Mouse (Mus musculus): ENCODE results near the gene Ccdc13. TPM values are rescaled to one million over a fixed set of nuclear protein-coding genes. Genes with fewer than 3 reads are reported as not detected.

Ccdc13 gene
- polyA plus RNA-seq, 1 experiment from 2014 or later: 0.03 TPM

- POLR2A ChIA-PET: interaction anchor here (1.0 to 1.8 kb wide), 2 partner anchors 41 to 69 kb away, joined by 3 to 5 read pairs; no protein-coding TSS in a partner anchor
- in situ Hi-C loops (cut with MboI; ENCODE audit: low pct_unique_long_range_greater_than_20kb): no loop called here
- DNase-seq (ENCODE audit: low read depth, low spot score): no peak
- CTCF ChIA-PET: interaction anchor here (2.7 kb wide), 1 partner anchor 69 kb away, joined by 7 read pairs; no protein-coding TSS in a partner anchor
- no peak for TF ChIP-seq CTCF (IDR thresholded peaks at IDR 0.05)
- no peaks in the 10 kb centered on the region for H3K27me3 ChIP-seq
- no peak for ATAC-seq
Observed at GRCm38 (mm10) chr9:121761091-121761665, 78.1 kb downstream of the Ccdc13 start.

GRCm38 (mm10) chr9:121760271-121761090, 78.8 kb downstream of the Ccdc13 start:
- DNase-seq (ENCODE audit: low read depth, low spot score): no peak
- in situ Hi-C loops (cut with MboI; ENCODE audit: low pct_unique_long_range_greater_than_20kb): no loop called here
- CTCF ChIA-PET: interaction anchor here (1.4 to 2.7 kb wide), 3 partner anchors 63 to 91 kb away, joined by 3 to 7 read pairs (median 5); no protein-coding TSS in a partner anchor

GRCm38 (mm10) chr9:121759091-121760081, 79.9 kb downstream of the Ccdc13 start, which contains the start of gene Zfp651:
Gene Zfp651 (plus strand): TSS chr9:121759330.
- in situ Hi-C loops (cut with MboI; ENCODE audit: low pct_unique_long_range_greater_than_20kb): no loop called here
- ATAC-seq (peak; percentile 48), DNase-seq (ENCODE audit: low read depth, low spot score) (no peak)
- ChIA-PET CTCF (interaction anchor here (1.4 to 2.7 kb wide), 3 partner anchors 62 to 90 kb away, joined by 3 to 7 read pairs (median 5); no protein-coding TSS in a partner anchor), POLR2A (interaction anchor here (1.0 to 2.5 kb wide), 6 partner anchors 8 to 71 kb away, joined by 3 to 6 read pairs (median 4); no protein-coding TSS in a partner anchor)
- no peak for TF ChIP-seq CTCF (IDR thresholded peaks at IDR 0.05)
- H3K27me3 ChIP-seq: no peaks in the 10 kb centered on the region

More at GRCm38 (mm10) chr9:121760271-121761090, 78.8 kb downstream of the Ccdc13 start:
- peak; percentile 51 for ATAC-seq
- TF ChIP-seq CTCF (IDR thresholded peaks at IDR 0.05): no peak
- H3K27me3 ChIP-seq: no peaks in the 10 kb centered on the region
- POLR2A ChIA-PET: interaction anchor here (1.0 to 2.5 kb wide), 6 partner anchors 10 to 69 kb away, joined by 3 to 6 read pairs (median 4); no protein-coding TSS in a partner anchor

DNA sequence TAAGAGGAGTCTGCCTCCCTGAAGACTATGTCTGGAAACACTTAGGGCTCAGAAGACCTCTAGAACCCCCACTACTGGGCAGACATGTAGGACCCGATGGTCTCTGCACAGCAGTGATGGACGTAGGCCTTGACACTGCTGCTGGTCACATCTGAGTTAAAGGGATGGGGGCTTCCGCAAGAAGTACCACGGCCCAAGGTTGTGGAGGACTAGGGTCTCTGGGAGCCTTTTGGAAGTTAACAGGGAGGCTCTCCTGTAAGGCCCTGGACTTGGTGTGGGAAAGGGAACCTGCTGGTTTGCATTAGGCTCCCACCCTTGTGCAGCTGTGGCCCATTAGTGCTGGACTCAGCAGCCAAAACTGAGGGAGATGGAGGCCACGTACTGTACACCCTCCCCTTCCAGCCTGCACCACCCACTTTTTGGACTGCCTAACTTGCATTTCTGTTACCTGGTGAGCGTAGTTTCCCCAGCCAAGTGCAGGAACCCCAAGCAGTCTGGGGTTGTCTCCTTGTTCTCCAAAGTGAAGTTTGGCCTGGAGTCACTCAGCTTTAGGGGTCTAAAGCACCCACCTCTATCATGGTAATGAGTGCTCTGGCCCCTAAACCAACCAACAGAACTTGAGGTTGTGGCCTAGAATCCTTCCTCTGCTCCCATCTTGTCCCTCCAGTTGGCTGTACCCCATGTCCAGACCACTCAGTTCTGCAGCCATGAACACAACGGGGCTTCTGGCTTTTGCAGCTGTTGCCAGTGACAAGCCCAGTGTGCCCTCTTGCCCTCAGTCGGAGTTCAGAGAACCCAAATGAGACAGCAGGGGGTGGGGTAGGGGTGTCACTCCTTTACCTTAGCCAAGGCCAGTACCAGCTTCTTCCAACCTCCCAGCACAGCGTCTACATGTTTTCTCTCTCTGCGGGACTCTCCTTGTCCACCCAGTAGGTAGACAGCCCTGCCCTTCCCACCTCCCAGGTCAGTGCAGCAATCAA, 81.1 kb downstream of the Ccdc13 start:
- ATAC-seq: no peak
- in situ Hi-C loops (cut with MboI; ENCODE audit: low pct_unique_long_range_greater_than_20kb): no loop called here

GRCm38 (mm10) chr9:121757432-121757831, 81.8 kb downstream of the Ccdc13 start:
- DNase-seq (ENCODE audit: low read depth, low spot score) (no peak), ATAC-seq (no peak)
- ChIA-PET CTCF (no interaction called here), POLR2A (no interaction called here)
- no peaks in the 10 kb centered on the region for H3K27me3 ChIP-seq
- in situ Hi-C loops (cut with MboI; ENCODE audit: low pct_unique_long_range_greater_than_20kb): no loop called here
- TF ChIP-seq CTCF (IDR thresholded peaks at IDR 0.05): no peak

More for the DNA sequence above, 81.1 kb downstream of the Ccdc13 start:
- no peak for TF ChIP-seq CTCF (IDR thresholded peaks at IDR 0.05)
- ChIA-PET POLR2A (interaction anchor here (1.4 to 2.5 kb wide), 3 partner anchors 8 to 54 kb away, joined by 3 to 6 read pairs (median 5); no protein-coding TSS in a partner anchor), CTCF (no interaction called here)
- no peak for DNase-seq (ENCODE audit: low read depth, low spot score)
- no peaks in the 10 kb centered on the region for H3K27me3 ChIP-seq

GRCm38 (mm10) chr9:121756785-121757184, 82.5 kb downstream of the Ccdc13 start:
- no peak for TF ChIP-seq CTCF (IDR thresholded peaks at IDR 0.05)
- in situ Hi-C loops (cut with MboI; ENCODE audit: low pct_unique_long_range_greater_than_20kb): no loop called here
- ChIA-PET POLR2A (no interaction called here), CTCF (no interaction called here)
- ATAC-seq (no peak), DNase-seq (ENCODE audit: low read depth, low spot score) (no peak)
- no peaks in the 10 kb centered on the region for H3K27me3 ChIP-seq

DNA sequence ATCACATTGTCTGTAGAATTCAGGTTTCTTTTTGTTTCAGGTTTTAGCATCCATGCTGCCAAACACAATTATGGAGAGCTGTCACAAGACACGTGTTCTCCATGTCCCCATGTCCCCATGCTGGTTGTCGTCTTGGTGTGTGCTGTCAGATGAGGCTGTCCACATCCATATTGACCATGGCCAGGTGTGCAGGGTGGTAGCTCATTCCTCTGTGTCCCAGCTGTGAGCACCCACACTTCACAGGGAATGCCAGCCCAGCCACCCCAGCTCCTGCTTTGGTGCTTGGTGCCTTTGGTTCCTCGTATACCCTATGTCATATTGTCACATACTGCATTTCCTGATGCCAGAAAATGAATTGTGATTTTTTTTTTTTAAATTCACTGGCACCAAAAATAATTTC, 84.6 kb downstream of the Ccdc13 start:
- no peak for ATAC-seq
- no peak for TF ChIP-seq CTCF (IDR thresholded peaks at IDR 0.05)
- DNase-seq (ENCODE audit: low read depth, low spot score): no peak
- in situ Hi-C loops (cut with MboI; ENCODE audit: low pct_unique_long_range_greater_than_20kb): no loop called here
- POLR2A ChIA-PET: no interaction called here
- CTCF ChIA-PET: interaction anchor here (0.6 to 0.8 kb wide), 3 partner anchors 24 to 149 kb away, joined by 3 read pairs; no protein-coding TSS in a partner anchor
- H3K27me3 ChIP-seq: no peaks in the 10 kb centered on the region

DNA sequence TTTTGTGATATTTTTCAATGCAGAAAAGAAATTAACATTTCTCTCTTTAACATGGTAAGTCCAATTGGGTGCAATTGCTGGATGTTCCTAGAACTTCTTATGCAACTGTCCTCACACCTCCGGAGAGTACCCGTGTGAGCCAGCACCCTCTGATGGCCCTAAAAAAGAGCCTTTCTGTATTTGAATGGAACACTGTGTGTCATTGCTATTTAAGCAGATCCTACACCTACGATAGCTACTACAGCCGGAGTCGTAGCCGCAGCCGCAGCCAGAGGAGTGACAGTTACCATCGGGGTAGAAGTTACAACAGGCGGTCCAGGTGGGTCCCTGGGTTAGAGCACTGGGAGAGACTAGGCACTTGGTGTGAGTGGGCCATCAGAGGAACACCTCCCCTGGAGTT, 86.5 kb downstream of the Ccdc13 start:
- TF ChIP-seq CTCF (IDR thresholded peaks at IDR 0.05): no peak
- ChIA-PET POLR2A (interaction anchor here (1.0 kb wide), 1 partner anchor 15 kb away, joined by 3 read pairs; no protein-coding TSS in a partner anchor), CTCF (interaction anchor here (0.8 to 1.1 kb wide), 2 partner anchors 11 to 24 kb away, joined by 3 to 4 read pairs; no protein-coding TSS in a partner anchor)
- DNase-seq (ENCODE audit: low read depth, low spot score): no peak
- in situ Hi-C loops (cut with MboI; ENCODE audit: low pct_unique_long_range_greater_than_20kb): no loop called here
- H3K27me3 ChIP-seq: no peaks in the 10 kb centered on the region
- no peak for ATAC-seq

Other genes with a start within 250 kb of the Ccdc13 start
- not detected for gene Lyzl4, start 197.4 kb downstream of the Ccdc13 start, polyA plus RNA-seq (2021)
- gene Vipr1, start 196.7 kb downstream of the Ccdc13 start, polyA plus RNA-seq (2021): not detected
- gene Sec22c, start 134.0 kb downstream of the Ccdc13 start, polyA plus RNA-seq (2021): 12.7 TPM
- gene Ss18l2, start 129.1 kb downstream of the Ccdc13 start, polyA plus RNA-seq (2021): 63.8 TPM
- 54.5 TPM for gene Nktr, start 120.3 kb downstream of the Ccdc13 start, polyA plus RNA-seq (2021)
- 64.7 TPM for gene Zfp651, start 80.1 kb downstream of the Ccdc13 start, polyA plus RNA-seq (2021)
- not detected for gene Klhl40, start 61.9 kb downstream of the Ccdc13 start, polyA plus RNA-seq (2021)
- gene Hhatl, start 47.0 kb downstream of the Ccdc13 start, polyA plus RNA-seq (2021): not detected
- 108 TPM for gene Higd1a, start 18.9 kb upstream of the Ccdc13 start, polyA plus RNA-seq (2021)
- not detected for gene Ackr2, start 58.9 kb upstream of the Ccdc13 start, polyA plus RNA-seq (2021)
- gene Cyp8b1, start 76.8 kb upstream of the Ccdc13 start, polyA plus RNA-seq (2021): not detected
- gene Fam198a, start 111.5 kb upstream of the Ccdc13 start, polyA plus RNA-seq (2021): 0.23 TPM
- gene Pomgnt2, start 157.6 kb upstream of the Ccdc13 start, polyA plus RNA-seq (2021): 20.8 TPM